9 mouse cellular contexts compared by ENCODE assay signal in genomic region chr2:92191826-92192581, GRCm38 (mm10).
DNase-seq lines count a peak whose midpoint lies in the region; ATAC-seq and TF ChIP-seq lines count a peak whose summit lies in the region.
"Had no signal": no experiment of that assay in that cellular context is flagged by ENCODE, and none has a peak within 500 bp of the region (broad histone marks: within the 10 kb centered on the region; RNA-seq: fewer than 3 reads in every experiment).

No protein-coding gene starts in this region.

- no peak overlapping the region for H3K4me3 ChIP-seq in liver, embryonic 14.5 days (ENCODE audit: insufficient read depth in 1 of 2, low read depth in 2 of 2, low read length in 2 of 2)
- no peak overlapping the region for H3K4me3 ChIP-seq in stomach, postnatal 0 days (ENCODE audit: low read depth, low read length)
- H3K4me3 ChIP-seq: embryonic facial prominence, embryonic 15.5 days had no signal

- no peak overlapping the region for H3K9ac ChIP-seq in liver, embryonic 14.5 days (replicated peaks)
- H3K9ac ChIP-seq in stomach, postnatal 0 days (ENCODE audit: low read length) = no peak overlapping the region
- H3K9ac ChIP-seq: embryonic facial prominence, embryonic 15.5 days had no signal

- ATAC-seq in erythroblast, adult 5-6 weeks (replicated peaks; ENCODE audit: low FRiP score, poor library complexity, severe bottlenecking) = peak; percentile 90
- no peak for ATAC-seq in liver, embryonic 14.5 days (ENCODE audit: insufficient read depth)
- peak; percentile 51; the same call in 1 of the 2 replicates for ATAC-seq in stomach, postnatal 0 days (ENCODE audit: low FRiP score, low TSS enrichment)

- no peak for TF ChIP-seq EP300 in liver, embryonic 14.5 days (IDR thresholded peaks at IDR 0.05; ENCODE audit: low read depth)
- no peak for TF ChIP-seq EP300 in stomach, postnatal 0 days (optimal IDR thresholded peaks at IDR 0.05)

- H3K4me2 ChIP-seq in liver, embryonic 14.5 days (ENCODE audit: low read depth) = no peak overlapping the region
- H3K4me2 ChIP-seq in stomach, postnatal 0 days (replicated peaks; ENCODE audit: low read depth) = no peak overlapping the region
- H3K4me2 ChIP-seq: embryonic facial prominence, embryonic 15.5 days had no signal

- H3K27me3 ChIP-seq in liver, embryonic 14.5 days (ENCODE audit: control insufficient read depth, insufficient read depth, low read length) = no peaks in the 10 kb centered on the region
- H3K27me3 ChIP-seq in stomach, postnatal 0 days (ENCODE audit: control insufficient read depth, insufficient read depth, low read length) = no peaks in the 10 kb centered on the region
- H3K27me3 ChIP-seq: embryonic facial prominence, embryonic 15.5 days had no signal

- H3K9me3 ChIP-seq in liver, embryonic 14.5 days (ENCODE audit: control insufficient read depth, low read length) = no peaks in the 10 kb centered on the region
- no peaks in the 10 kb centered on the region for H3K9me3 ChIP-seq in stomach, postnatal 0 days (ENCODE audit: control insufficient read depth, low read length)
- H3K9me3 ChIP-seq: embryonic facial prominence, embryonic 15.5 days had no signal

- 49% methylated on average over 5 of the region's 5 CpGs for WGBS in liver, embryonic 14.5 days (ENCODE audit: insufficient replicate concordance)
- 66% methylated on average over 5 of the region's 5 CpGs for WGBS in stomach, postnatal 0 days

- H3K4me1 ChIP-seq in liver, embryonic 14.5 days (replicated peaks; ENCODE audit: control insufficient read depth in 2 of 2, insufficient read depth in 2 of 2, low read length in 1 of 2) = peaks cover 0 to 2% of the 10 kb centered on the region in 2 experiments; a peak in 1 of 4 replicates
- H3K4me1 ChIP-seq in stomach, postnatal 0 days (replicated peaks; ENCODE audit: control insufficient read depth, insufficient read depth) = no peaks in the 10 kb centered on the region; the same call in 1 of the 2 replicates

- H3K27ac ChIP-seq in liver, embryonic 14.5 days = no peak overlapping the region
- no peak overlapping the region for H3K27ac ChIP-seq in stomach, postnatal 0 days (replicated peaks)
- H3K27ac ChIP-seq: embryonic facial prominence, embryonic 15.5 days had no signal

- DNase-seq in kidney, adult 9 months = peak; percentile 71
- no peak for DNase-seq in kidney, adult 11 months
- DNase-seq in 3T3-L1 (ENCODE audit: low read depth, low spot score) = peak; percentile 68
- DNase-seq in CD4-positive helper T cell, adult 2 months (ENCODE audit: low read depth, low spot score) = peak; percentile 85
- peak; percentile 55 to 73 (median 66) for DNase-seq in liver, embryonic 14.5 days (ENCODE audit: low read depth in 3 of 3, low spot score in 3 of 3)
- DNase-seq in stomach, postnatal 0 days (ENCODE audit: low spot score) = no peak
- no peak for DNase-seq in Muller cell, postnatal 12 days (ENCODE audit: inconsistent ontology term)

- H3K36me3 ChIP-seq in liver, embryonic 14.5 days (replicated peaks; ENCODE audit: control insufficient read depth, insufficient read depth, low read depth) = no peaks in the 10 kb centered on the region
- H3K36me3 ChIP-seq in stomach, postnatal 0 days (ENCODE audit: control insufficient read depth, insufficient read depth, low read length) = no peaks in the 10 kb centered on the region
- H3K36me3 ChIP-seq: embryonic facial prominence, embryonic 15.5 days had no signal

- no peak for TF ChIP-seq CTCF in liver, embryonic 14.5 days (IDR thresholded peaks at IDR 0.05; ENCODE audit: low read depth)
- peak; percentile 7; the same call in 1 of the 2 replicates for TF ChIP-seq CTCF in stomach, postnatal 0 days (IDR thresholded peaks at IDR 0.05; ENCODE audit: low read depth)

Comparison
In these comparisons a context has a peak if more than half of its experiments do, and no peak if none do; other contexts are left out.
1. DNase-seq: peak in kidney, adult 9 months (single experiment), 3T3-L1 (single experiment), CD4-positive helper T cell, adult 2 months (single experiment) and liver, embryonic 14.5 days (3 of 3); none in kidney, adult 11 months (single experiment), stomach, postnatal 0 days (single experiment) and Muller cell, postnatal 12 days (single experiment).